Mouse (Mus musculus) left cerebral cortex, adult 8-10 months (tissue): Measurements from ENCODE around the gene Tmem117. TPM values are rescaled to one million over a fixed set of nuclear protein-coding genes. Genes with fewer than 3 reads are reported as not detected.

Experiments
- DNase-seq, 2 experiments: peaks; one replicate each; pipeline ENCODE4 v3.0.0; 2022; ENCODE audit warnings: low spot score in 2 of 2
- total RNA-seq, 4 experiments: library from RNA; stranded (reverse); gene quantifications; 2 replicates each; pipeline ENCODE4 v1.2.4; 2022

Gene Tmem117
- total RNA-seq, 4 experiments from 2014 or later, result 8.2 to 10.0 (median 9.2) TPM

- no peak for DNase-seq
Measured at GRCm38 (mm10) chr15:95138709-95139409, 509.8 kb downstream of the Tmem117 start.

- no peak for DNase-seq
Measured at GRCm38 (mm10) chr15:95144131-95144530, 515.1 kb downstream of the Tmem117 start.

DNA sequence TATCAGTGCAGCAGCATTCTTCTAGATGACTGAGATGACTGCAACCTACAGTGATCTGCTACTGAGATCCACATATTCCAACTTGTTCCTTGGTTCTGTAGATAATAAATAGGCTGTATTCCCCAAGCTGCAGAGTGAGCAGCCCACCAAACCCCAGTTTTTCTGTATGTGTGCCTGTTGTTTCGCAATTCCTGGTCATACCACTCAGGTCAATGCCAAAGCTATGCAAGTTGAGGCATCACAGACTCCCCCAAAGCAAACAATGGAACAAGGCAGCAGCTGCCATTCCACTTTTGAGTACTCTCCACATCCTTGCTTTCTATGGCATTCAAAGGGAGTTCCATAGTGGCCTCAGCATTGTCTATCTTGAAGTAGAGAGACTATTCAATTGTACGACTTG is 516.1 kb downstream of the Tmem117 start:
- no peak for DNase-seq

Other genes with a start within 250 kb of the Tmem117 start
- 1 to 10 TPM; 7.3 to 9.5 (median 8.8) TPM for gene Adamts20, start 163.8 kb upstream of the Tmem117 start, total RNA-seq
- gene Pus7l, start 85.7 kb upstream of the Tmem117 start, total RNA-seq, result 1 to 10 TPM; 2.4 to 5.7 (median 4.2) TPM
- gene Irak4, start 85.6 kb upstream of the Tmem117 start, total RNA-seq, result 1 to 10 TPM; 2.2 to 2.8 (median 2.5) TPM
- 10 to 100 TPM; 36.8 to 44.6 (median 42.0) TPM for gene Twf1, start 39.3 kb upstream of the Tmem117 start, total RNA-seq